Mouse (Mus musculus) limb, embryonic 14.5 days (tissue): ENCODE measurements around the gene Lif. TPM values are rescaled to one million over a fixed set of nuclear protein-coding genes. Genes with fewer than 3 reads are reported as not detected.

Experiments
- ATAC-seq: fragments of 200-750 bp; cut with Nextera tagmentation; 2 replicates; pipeline ENCODE4 v1.8.0; 2017; ENCODE audit warnings: low read depth, moderate number of reproducible peaks, moderate TSS enrichment; ENCODE audit not compliant: low FRiP score
- DNase-seq: peaks from one replicate; pipeline ENCODE4 v3.0.0-alpha.2; 2015; ENCODE audit warnings: low spot score
- H3K27ac ChIP-seq: fragments of 300-500 bp; sonication (generic); replicated peaks from 2 replicates; pipeline ENCODE4 v1.5.1; 2014; ENCODE audit warnings: low read depth, mild to moderate bottlenecking, low read length, moderate library complexity, mixed read lengths
- H3K27me3 ChIP-seq: fragments of 300-500 bp; sonication (generic); 2 replicates; pipeline ENCODE4 v1.6.1; 2014; ENCODE audit warnings: low read length, mixed read lengths; ENCODE audit not compliant: control insufficient read depth, insufficient read depth
- H3K36me3 ChIP-seq: fragments of 300-500 bp; sonication (generic); 2 replicates; pipeline ENCODE4 v1.6.1; 2014; ENCODE audit warnings: mild to moderate bottlenecking, low read length, moderate library complexity, mixed read lengths; ENCODE audit not compliant: control insufficient read depth, insufficient read depth
- H3K4me1 ChIP-seq: fragments of 300-500 bp; sonication (generic); 2 replicates; pipeline ENCODE4 v1.6.1; 2014; ENCODE audit warnings: antibody characterized with exemption, low read length, mixed read lengths; ENCODE audit not compliant: control insufficient read depth, insufficient read depth
- H3K4me2 ChIP-seq: fragments of 300-500 bp; sonication (generic); replicated peaks from 2 replicates; pipeline ENCODE4 v1.6.1; 2014; ENCODE audit warnings: low read depth, mild to moderate bottlenecking, low read length, moderate library complexity; ENCODE audit not compliant: severe bottlenecking
- H3K4me3 ChIP-seq: fragments of 300-500 bp; sonication (generic); replicated peaks from 2 replicates; pipeline ENCODE4 v1.5.1; 2014; ENCODE audit warnings: low read length
- H3K9ac ChIP-seq: fragments of 300-500 bp; sonication (generic); 2 replicates; pipeline ENCODE4 v1.6.1; 2014; ENCODE audit warnings: mild to moderate bottlenecking, low read depth, low read length, moderate library complexity; ENCODE audit not compliant: severe bottlenecking
- H3K9me3 ChIP-seq: fragments of 300-500 bp; sonication (generic); 2 replicates; pipeline ENCODE4 v1.6.1; 2016; ENCODE audit warnings: low read length; ENCODE audit not compliant: control insufficient read depth
- POLR2A ChIP-seq: fragments of 200-500 bp; IDR thresholded peaks from 2 replicates; pipeline ENCODE4 v1.8.0; 2012; ENCODE audit warnings: inconsistent platforms, mild to moderate bottlenecking, moderate library complexity, borderline replicate concordance; ENCODE audit not compliant: insufficient read depth, insufficient read length; ENCODE audit errors: extremely low read depth
- WGBS: fragments of 180-500 bp; shearing (Covaris S2); extraction: QIAGEN DNeasy Blood & Tissue Kit; methylation state at CpG from one replicate; pipeline ENCODE4 v1.1.7; 2014; 5-methylcytosine and 5-hydroxymethylcytosine counted together
- polyA plus RNA-seq, 2 experiments: library from polyadenylated mRNA; depleted of rRNA in 1 of 2; stranded (reverse) in 1 of 2; unstranded in 1 of 2; fragments of >200 nt; fragmentation: Nextera tagmentation in 1 of 2; extraction: Ambion mirVana in 1 of 2; gene quantifications; 2 replicates each; pipeline versions ENCODE4 v1.2.1 to v1.2.3; 2012 to 2014

Gene Lif
- polyA plus RNA-seq, 2 experiments: 0.50 to 0.89 TPM

DNA sequence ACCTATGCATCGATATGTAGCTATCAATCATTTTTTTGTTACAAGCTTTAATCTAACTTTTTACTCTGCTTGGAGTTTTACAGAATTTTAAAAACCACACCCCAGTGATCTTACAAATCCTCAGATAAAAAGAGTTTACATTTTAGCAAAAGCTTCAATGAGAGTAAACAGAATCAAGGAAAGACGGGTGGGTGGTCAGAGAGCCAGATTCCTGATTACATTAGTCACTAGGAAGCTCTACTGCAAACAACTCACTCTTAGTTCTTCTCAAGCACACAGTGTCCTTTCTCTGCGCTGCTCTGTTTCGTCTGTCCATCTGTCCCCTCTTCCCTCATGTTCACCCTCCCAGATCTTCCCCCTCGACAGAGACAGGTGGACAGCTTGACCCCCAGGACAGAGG lies 59.9 kb downstream of the Lif start:
- 75% methylated on average over 5 of the region's 5 CpGs for WGBS
- no peak overlapping the region for H3K27ac ChIP-seq

DNA sequence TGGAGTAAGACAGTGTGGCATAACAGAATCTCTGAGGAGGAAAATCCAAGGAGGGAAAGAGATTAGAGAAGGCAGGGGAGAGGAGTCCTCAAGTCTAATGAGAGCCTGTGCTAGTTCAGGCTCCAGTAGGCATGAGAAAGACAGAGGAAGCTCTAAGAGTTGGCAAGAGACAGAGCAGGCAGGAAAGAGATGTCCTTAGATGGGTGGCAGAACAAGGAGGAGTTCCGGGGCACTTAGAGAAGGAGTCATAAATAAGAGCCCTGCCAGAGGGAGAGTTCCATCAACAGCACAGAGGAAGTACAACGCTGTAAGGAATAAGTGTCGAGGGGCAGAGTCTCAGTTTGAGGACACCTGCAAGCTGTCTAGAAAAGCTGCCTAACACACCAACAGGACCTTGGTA lies 60.7 kb downstream of the Lif start:
- Histone ChIP-seq H3K9ac (no peak overlapping the region), H3K4me2 (no peak overlapping the region), H3K4me1 (no peaks in the 10 kb centered on the region), H3K4me3 (no peak overlapping the region), H3K36me3 (no peaks in the 10 kb centered on the region), H3K27ac (no peak overlapping the region), H3K9me3 (no peaks in the 10 kb centered on the region), H3K27me3 (no peaks in the 10 kb centered on the region)
- no peak for ATAC-seq
- DNase-seq: no peak
- 51% methylated on average over 3 of the region's 3 CpGs for WGBS
- TF ChIP-seq POLR2A: no peak

More for the DNA sequence above, 59.9 kb downstream of the Lif start:
- H3K4me2 ChIP-seq: no peak overlapping the region
- no peaks in the 10 kb centered on the region for H3K36me3 ChIP-seq
- no peak overlapping the region for H3K9ac ChIP-seq
- ATAC-seq (no peak), DNase-seq (no peak)
- TF ChIP-seq POLR2A: no peak
- no peaks in the 10 kb centered on the region for H3K27me3 ChIP-seq
- no peak overlapping the region for H3K4me3 ChIP-seq
- H3K4me1 ChIP-seq: no peaks in the 10 kb centered on the region
- no peaks in the 10 kb centered on the region for H3K9me3 ChIP-seq

DNA sequence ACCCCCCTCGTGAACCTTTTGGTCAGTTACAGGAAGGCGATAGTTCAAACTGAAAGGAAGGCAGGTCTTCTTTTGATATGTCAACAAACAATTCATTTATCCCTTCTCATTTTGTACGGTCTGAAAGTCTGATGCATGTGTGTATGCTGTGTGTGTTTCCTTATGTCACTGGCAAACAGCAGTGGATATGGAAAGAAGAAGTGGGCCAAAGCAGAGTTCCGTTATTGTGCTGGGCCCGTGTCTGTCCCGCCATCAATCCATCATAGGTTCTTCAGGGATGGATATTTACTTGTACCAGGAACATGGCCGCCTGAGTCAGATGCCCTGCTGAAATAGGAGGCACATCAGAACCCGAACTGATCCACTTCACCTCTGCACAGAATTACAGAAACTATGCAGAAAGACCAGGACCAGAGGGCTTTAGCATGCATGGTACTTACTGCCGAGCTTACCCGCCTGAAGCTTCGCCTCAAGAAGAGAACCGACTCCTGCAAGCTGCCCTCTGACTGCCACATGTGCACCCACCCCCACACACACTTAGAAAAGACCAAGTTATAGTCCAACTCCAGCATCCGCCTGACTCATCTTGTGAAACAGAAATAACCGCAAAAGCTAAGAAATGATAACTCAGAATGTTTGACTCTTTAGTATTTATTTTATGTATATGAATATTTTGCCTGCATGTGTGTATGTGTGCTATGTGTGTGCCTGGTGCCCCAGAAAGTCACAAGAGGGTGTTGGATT lies 62.0 kb downstream of the Lif start:
- no peaks in the 10 kb centered on the region for H3K9me3 ChIP-seq
- no peak overlapping the region for H3K4me2 ChIP-seq
- H3K36me3 ChIP-seq: no peaks in the 10 kb centered on the region
- DNase-seq: no peak
- H3K27me3 ChIP-seq: no peaks in the 10 kb centered on the region
- TF ChIP-seq POLR2A: no peak
- ATAC-seq: no peak
- H3K4me3 ChIP-seq: no peak overlapping the region
- H3K27ac ChIP-seq: no peak overlapping the region
- 0 out of 2 replicates have a peak, but pooled peaks cover 4% of the 10 kb centered on the region for H3K4me1 ChIP-seq
- WGBS: 87% methylated on average over 14 of the region's 14 CpGs
- no peak overlapping the region for H3K9ac ChIP-seq

DNA sequence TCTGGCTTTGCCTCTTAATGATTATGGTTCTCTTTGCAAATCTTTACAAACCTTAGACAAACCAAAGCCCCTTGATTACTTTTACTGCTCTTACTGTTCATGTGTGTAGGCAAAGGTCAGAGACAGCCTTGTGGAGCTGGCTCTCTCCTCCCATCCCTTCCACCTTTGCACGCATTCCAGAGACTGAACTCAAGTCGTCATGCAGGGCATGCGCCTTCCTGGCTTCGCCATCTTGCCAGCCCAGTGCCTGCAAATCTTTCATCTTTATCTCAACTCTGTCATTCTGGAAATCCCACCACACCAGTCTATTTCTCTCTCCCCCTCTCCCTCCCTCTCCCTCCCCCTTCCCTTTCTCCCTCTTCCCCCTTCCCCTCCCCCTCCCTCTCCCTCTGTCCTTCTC lies 63.5 kb downstream of the Lif start:
- DNase-seq: no peak
- 75% methylated on average over 4 of the region's 4 CpGs for WGBS
- H3K9ac ChIP-seq: no peak overlapping the region
- no peaks in the 10 kb centered on the region for H3K36me3 ChIP-seq
- H3K9me3 ChIP-seq: no peaks in the 10 kb centered on the region
- H3K27me3 ChIP-seq: no peaks in the 10 kb centered on the region
- ATAC-seq: no peak
- TF ChIP-seq POLR2A: no peak
- H3K4me3 ChIP-seq: no peak overlapping the region
- no peak overlapping the region for H3K4me2 ChIP-seq
- no peak overlapping the region for H3K27ac ChIP-seq
- 0 out of 2 replicates have a peak, but pooled peaks cover 4% of the 10 kb centered on the region for H3K4me1 ChIP-seq

Other genes starting within 250 kb of the Lif start
- gene Sec14l4, start 226.1 kb upstream of the Lif start, polyA plus RNA-seq (2012; rRNA removed): 0.11 and 0.13 TPM in 2 replicates
- gene Sec14l4, start 226.1 kb upstream of the Lif start, polyA plus RNA-seq (2014; fragmentation: Nextera tagmentation; extraction: Ambion mirVana): 0.14 and 0.32 TPM in 2 replicates
- gene Sec14l3, start 192.7 kb upstream of the Lif start, polyA plus RNA-seq (2012; rRNA removed): not detected in 2 replicates
- not detected in 2 replicates for gene Sec14l3, start 192.7 kb upstream of the Lif start, polyA plus RNA-seq (2014; fragmentation: Nextera tagmentation; extraction: Ambion mirVana)
- 4.7 and 5.9 TPM in 2 replicates for gene Mtfp1, start 162.1 kb upstream of the Lif start, polyA plus RNA-seq (2012; rRNA removed)
- gene Mtfp1, start 162.1 kb upstream of the Lif start, polyA plus RNA-seq (2014; fragmentation: Nextera tagmentation; extraction: Ambion mirVana): 5.3 and 5.9 TPM in 2 replicates
- 5.1 and 5.8 TPM in 2 replicates for gene Sec14l2, start 134.1 kb upstream of the Lif start, polyA plus RNA-seq (2012; rRNA removed)
- gene Sec14l2, start 134.1 kb upstream of the Lif start, polyA plus RNA-seq (2014; fragmentation: Nextera tagmentation; extraction: Ambion mirVana): 1.4 and 1.7 TPM in 2 replicates
- gene Rnf215, start 122.4 kb upstream of the Lif start, polyA plus RNA-seq (2012; rRNA removed): 57.1 and 62.6 TPM in 2 replicates
- 40.7 and 49.8 TPM in 2 replicates for gene Rnf215, start 122.4 kb upstream of the Lif start, polyA plus RNA-seq (2014; fragmentation: Nextera tagmentation; extraction: Ambion mirVana)
- gene Ccdc157, start 97.3 kb upstream of the Lif start, polyA plus RNA-seq (2012; rRNA removed): 26.1 and 28.4 TPM in 2 replicates
- 6.6 and 7.6 TPM in 2 replicates for gene Ccdc157, start 97.3 kb upstream of the Lif start, polyA plus RNA-seq (2014; fragmentation: Nextera tagmentation; extraction: Ambion mirVana)
- gene Sf3a1, start 97.2 kb upstream of the Lif start, polyA plus RNA-seq (2012; rRNA removed): 67.5 and 73.4 TPM in 2 replicates
- 54.7 and 62.2 TPM in 2 replicates for gene Sf3a1, start 97.2 kb upstream of the Lif start, polyA plus RNA-seq (2014; fragmentation: Nextera tagmentation; extraction: Ambion mirVana)
- gene Tbc1d10a, start 70.8 kb upstream of the Lif start, polyA plus RNA-seq (2012; rRNA removed): 66.3 and 79.5 TPM in 2 replicates
- gene Tbc1d10a, start 70.8 kb upstream of the Lif start, polyA plus RNA-seq (2014; fragmentation: Nextera tagmentation; extraction: Ambion mirVana): 37.6 and 38.8 TPM in 2 replicates
- gene Castor1, start 39.3 kb upstream of the Lif start, polyA plus RNA-seq (2012; rRNA removed): 10.6 and 12.4 TPM in 2 replicates
- gene Castor1, start 39.3 kb upstream of the Lif start, polyA plus RNA-seq (2014; fragmentation: Nextera tagmentation; extraction: Ambion mirVana): 10.3 and 13.9 TPM in 2 replicates
- gene Osm, start 21.1 kb upstream of the Lif start, polyA plus RNA-seq (2012; rRNA removed): 0.26 and 0.33 TPM in 2 replicates
- 0.17 and 0.18 TPM in 2 replicates for gene Osm, start 21.1 kb upstream of the Lif start, polyA plus RNA-seq (2014; fragmentation: Nextera tagmentation; extraction: Ambion mirVana)
- gene Hormad2, start 183.5 kb downstream of the Lif start, polyA plus RNA-seq (2012; rRNA removed): 0.25 and 0.45 TPM in 2 replicates
- 0.23 TPM in 1 of 2 replicates, not detected in the other for gene Hormad2, start 183.5 kb downstream of the Lif start, polyA plus RNA-seq (2014; fragmentation: Nextera tagmentation; extraction: Ambion mirVana)